Mouse (Mus musculus) subcutaneous adipose tissue, adult 2 months (tissue): ENCODE data around the gene Eif3g. TPM values are rescaled to one million over a fixed set of nuclear protein-coding genes. Genes with fewer than 3 reads are reported as not detected.

Experiments used
- polyA plus RNA-seq: library from polyadenylated mRNA; depleted of rRNA; stranded (reverse); fragments of >200 nt; gene quantifications from 2 replicates; pipeline ENCODE4 v1.2.3, GENCODE M21; 2012; ENCODE audit warnings: low replicate concordance; rRNA removed

Eif3g gene
- polyA plus RNA-seq: 84.9 and 143 TPM in 2 replicates

GRCm38 (mm10) chr9:20898511-20899073, at the start of gene Eif3g:
Gene Eif3g, minus strand, starts transcription at chr9:20898623.

GRCm38 (mm10) chr9:20887704-20888385, 10.6 kb downstream of the Eif3g start, which contains the start of gene Ppan:
Gene Ppan, plus strand, starts transcription at chr9:20888175.

GRCm38 (mm10) chr9:20879097-20879792, 19.2 kb downstream of the Eif3g start, which contains the start of gene Angptl6:
Gene Angptl6, minus strand, starts transcription at chr9:20879727.

GRCm38 (mm10) chr9:20868448-20869001, 29.9 kb downstream of the Eif3g start, which contains the start of gene A230050P20Rik:
Gene A230050P20Rik, plus strand, starts transcription at chr9:20868642.

Other genes with a start within 250 kb of the Eif3g start
- 20.4 and 23.5 TPM in 2 replicates for gene Pin1, start 246.5 kb downstream of the Eif3g start, polyA plus RNA-seq
- gene Olfm2, start 152.3 kb downstream of the Eif3g start, polyA plus RNA-seq: 10.2 and 13.3 TPM in 2 replicates
- 60.3 and 277 TPM in 2 replicates for gene Col5a3, start 83.6 kb downstream of the Eif3g start, polyA plus RNA-seq
- gene Rdh8, start 80.1 kb downstream of the Eif3g start, polyA plus RNA-seq: not detected in 2 replicates
- gene A230050P20Rik, start 30.0 kb downstream of the Eif3g start, polyA plus RNA-seq: 48.6 and 128 TPM in 2 replicates
- gene Angptl6, start 18.9 kb downstream of the Eif3g start, polyA plus RNA-seq: 4.5 and 5.8 TPM in 2 replicates
- 28.2 and 102 TPM in 2 replicates for gene Ppan, start 10.4 kb downstream of the Eif3g start, polyA plus RNA-seq
- gene Dnmt1, start 61.3 kb upstream of the Eif3g start, polyA plus RNA-seq: 12.0 and 35.0 TPM in 2 replicates
- gene S1pr2, start 78.2 kb upstream of the Eif3g start, polyA plus RNA-seq: 7.9 and 32.2 TPM in 2 replicates
- gene Mrpl4, start 104.1 kb upstream of the Eif3g start, polyA plus RNA-seq: 120 and 141 TPM in 2 replicates
- 23.9 and 35.6 TPM in 2 replicates for gene Icam1, start 117.4 kb upstream of the Eif3g start, polyA plus RNA-seq
- gene Icam4, start 130.8 kb upstream of the Eif3g start, polyA plus RNA-seq: 0.16 and 0.45 TPM in 2 replicates
- 0.13 and 1.3 TPM in 2 replicates for gene Icam5, start 133.4 kb upstream of the Eif3g start, polyA plus RNA-seq
- gene Zglp1, start 168.5 kb upstream of the Eif3g start, polyA plus RNA-seq: 0.39 TPM in 1 of 2 replicates, not detected in the other
- 0.19 and 0.48 TPM in 2 replicates for gene Gm49373, start 174.5 kb upstream of the Eif3g start, polyA plus RNA-seq
- 67.7 and 90.0 TPM in 2 replicates for gene Fdx1l, start 175.0 kb upstream of the Eif3g start, polyA plus RNA-seq
- 1.6 and 3.5 TPM in 2 replicates for gene Gm38431, start 193.4 kb upstream of the Eif3g start, polyA plus RNA-seq
- gene Raver1, start 193.4 kb upstream of the Eif3g start, polyA plus RNA-seq: 38.5 and 87.3 TPM in 2 replicates
- 30.7 and 32.8 TPM in 2 replicates for gene Tyk2, start 232.6 kb upstream of the Eif3g start, polyA plus RNA-seq